Mouse (Mus musculus): ENCODE results near the gene Ston1.

Gene Ston1

DNA sequence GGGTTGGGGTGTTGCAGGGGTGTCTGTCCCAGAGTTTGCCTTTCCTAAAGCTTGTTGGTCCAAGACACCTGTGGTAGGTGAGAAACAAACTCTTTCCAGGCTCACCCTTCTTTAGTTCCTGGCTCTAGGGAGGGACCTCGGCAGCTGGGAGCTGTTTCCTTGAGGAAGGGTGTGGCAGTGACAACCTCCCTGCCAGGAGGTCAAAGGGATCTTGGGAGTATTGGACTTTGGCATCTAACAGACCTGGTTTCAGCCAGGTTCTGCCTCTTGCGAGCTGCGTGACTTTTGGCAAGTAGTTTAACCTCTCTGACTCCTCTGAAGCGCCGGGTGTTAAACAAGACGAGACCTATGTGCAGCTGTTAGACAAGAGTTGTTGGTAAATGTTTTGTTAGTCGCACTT lies 29.7 kb downstream of the Ston1 start:
- no peak for DNase-seq

DNA sequence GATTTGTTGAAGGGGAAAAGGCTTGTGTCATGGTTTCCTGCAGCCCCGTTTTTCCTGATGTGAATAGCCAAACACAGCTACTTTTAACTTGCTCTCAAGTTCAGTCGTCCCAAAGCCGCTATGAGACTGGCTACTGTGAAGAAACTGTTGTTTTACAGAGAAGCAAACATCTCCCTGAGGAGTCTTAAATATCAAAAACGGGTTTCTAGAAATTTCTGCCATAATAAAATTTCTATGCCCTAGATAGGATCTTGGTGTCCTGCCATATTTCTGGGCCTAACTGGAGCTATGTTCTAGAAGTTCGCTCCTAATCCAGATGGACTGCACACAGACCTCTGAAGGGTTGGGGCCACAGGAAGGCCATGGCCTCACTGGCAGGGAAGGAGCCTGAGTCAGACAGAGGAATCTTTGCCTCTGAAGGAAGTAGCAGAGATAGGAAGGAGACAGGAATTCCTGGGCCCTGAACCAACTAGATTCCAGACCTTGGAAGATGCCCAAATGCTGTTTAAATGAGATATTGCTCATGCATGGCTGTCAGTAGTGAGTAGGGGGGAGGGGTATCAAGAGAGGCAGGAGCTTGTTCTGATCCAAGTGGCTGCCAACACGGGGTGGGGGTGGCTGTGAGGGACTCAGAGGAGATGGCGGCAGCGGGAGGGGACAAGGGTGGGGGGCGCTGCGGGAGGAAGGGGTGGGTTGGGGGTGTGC lies 31.3 kb downstream of the Ston1 start:
- peak; percentile 13 for DNase-seq

DNA sequence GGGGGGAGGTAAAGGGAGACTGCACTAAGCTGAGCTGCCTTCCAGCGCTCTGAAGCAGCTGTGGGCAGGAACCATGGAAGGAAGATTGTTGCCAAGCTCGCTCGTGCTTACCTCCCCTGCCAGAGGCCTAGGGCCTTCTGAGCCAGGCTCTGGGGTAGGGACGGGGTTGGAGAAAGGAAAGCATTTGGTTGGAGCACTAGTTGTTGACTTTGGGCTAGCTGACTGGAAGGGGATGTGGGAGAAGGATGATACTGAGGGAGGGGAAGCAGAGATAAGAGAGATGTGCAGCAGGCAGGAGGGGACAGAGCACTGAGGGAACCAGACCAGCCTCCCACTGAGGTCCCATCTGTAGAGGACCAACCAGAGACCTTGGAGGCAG lies 31.9 kb downstream of the Ston1 start:
- DNase-seq, result no peak

DNA sequence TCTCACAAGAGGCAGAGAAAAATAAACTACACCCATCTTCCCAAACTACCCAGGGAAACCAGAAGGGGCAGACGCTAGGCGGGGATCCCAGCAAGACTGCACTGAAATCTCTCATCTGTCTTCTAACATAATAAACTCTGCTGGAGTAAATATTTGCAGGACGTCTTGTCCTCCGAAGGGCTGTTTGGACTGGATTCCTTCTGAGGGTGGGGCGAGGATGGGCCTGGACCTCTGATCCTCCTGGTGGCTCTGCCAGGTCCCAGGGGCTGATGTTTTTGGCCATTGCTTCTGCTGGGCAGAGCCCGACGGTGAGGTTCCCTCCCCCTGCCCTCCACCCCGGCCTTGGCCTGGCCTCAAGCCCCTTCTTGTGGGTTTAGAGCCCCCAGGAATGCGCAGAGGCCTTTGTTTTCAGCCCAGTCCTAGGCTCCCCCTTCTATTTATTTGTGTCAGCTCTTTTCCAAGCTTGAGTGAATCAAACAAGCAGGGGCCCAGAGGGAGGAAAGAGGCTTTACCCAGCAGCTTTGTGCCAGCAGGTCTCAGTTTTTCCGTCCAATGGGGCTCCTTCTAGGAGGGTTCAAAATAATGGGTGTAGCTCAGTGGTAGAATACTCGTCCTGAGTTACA lies 32.6 kb downstream of the Ston1 start:
- DNase-seq, result no peak

DNA sequence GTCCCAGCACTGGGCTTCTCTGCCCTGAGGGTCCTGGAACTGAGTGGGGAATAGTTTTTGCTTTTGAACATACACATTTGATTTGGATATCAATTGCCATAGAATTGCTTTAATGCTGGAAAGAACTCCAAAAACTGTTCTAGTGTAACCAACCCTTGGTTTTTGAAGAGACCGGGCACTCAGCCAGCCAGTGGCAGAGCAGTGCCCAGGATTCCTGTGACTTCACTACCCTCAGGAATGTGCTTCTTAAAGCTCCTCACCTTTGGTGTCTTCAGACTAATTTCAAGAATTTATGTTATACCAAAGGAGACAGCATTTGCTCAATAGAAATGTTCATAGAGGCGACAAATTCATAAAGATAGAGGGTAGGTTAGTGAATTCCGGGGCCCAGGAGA lies 33.1 kb downstream of the Ston1 start:
- DNase-seq, result no peak

DNA sequence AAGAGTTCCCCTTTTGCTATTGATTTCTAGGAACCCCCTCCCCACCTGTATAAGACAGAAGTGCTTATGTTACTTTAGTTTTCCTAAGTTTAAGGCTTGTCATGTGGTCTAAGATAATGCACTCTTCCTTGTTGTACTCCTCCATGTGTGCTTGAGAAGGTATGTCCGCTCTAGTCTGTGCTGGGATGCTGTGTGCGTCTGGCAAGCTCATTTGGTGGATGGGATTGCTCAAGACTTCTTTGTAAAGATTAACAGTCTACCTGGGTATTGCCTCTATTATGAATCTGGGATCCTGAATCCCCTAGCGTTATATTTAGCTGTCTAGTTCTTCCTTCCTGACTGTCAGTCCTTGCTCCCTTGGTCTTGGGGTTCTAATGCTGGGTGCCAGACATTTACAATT lies 35.1 kb downstream of the Ston1 start:
- DNase-seq, result no peak

DNA sequence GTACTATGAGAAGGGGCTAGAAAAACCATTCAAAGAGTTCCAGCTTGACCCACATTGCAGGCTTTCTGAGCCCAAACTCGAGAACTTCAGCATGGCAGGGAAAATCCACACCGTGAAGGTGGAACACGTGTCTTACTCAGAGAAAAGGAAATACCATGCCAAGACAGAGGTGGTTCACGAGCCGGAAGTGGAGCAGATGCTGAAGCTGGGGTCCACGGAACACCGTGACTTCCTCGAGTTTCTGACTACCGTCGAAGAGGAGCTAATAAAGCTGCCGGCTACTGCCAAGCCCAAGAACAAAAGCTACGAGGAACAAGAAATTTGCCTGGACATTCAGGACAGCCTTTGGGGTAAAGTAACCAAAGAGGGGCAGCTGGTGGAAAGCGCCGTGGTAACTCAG lies 38.6 kb downstream of the Ston1 start:
- no peak for DNase-seq

DNA sequence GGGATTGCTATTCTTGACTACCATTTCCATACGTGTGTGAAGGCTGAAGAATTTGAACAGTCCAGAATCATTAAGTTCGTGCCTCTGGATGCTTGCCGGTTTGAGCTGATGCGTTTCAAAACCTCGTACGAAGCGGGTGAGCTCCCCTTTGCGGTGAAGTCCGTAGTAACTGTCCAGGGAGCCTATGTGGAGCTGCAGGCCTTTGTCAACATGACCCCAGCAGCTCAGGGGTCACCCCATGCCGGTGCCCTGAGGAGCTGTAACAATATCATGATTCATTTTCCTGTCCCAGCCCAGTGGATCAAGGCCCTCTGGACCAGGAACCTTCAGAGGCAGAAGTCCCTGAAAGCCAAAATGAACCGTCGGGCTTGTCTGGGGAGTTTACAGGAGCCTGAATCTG lies 39.1 kb downstream of the Ston1 start:
- no peak for DNase-seq

DNA sequence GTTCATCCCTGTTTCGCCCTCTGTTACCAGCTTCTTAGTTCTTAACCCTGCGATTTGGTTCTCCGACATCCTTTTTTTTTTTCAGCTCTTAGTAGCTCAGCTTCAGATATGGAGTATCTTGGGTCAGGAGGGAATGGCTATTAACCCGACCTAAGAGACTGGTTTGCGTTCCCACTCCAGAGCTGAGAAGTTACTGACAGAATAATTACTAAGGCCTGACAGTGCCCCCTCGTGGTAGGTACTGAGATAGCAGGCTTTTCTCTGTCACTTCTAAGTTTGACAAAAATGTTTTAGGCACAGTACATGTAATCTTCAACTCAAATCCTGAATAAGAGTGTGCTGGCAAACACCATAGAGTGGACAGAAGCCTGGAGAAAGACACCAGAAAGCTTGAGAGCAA lies 43.5 kb downstream of the Ston1 start:
- DNase-seq, result peak; percentile 44

DNA sequence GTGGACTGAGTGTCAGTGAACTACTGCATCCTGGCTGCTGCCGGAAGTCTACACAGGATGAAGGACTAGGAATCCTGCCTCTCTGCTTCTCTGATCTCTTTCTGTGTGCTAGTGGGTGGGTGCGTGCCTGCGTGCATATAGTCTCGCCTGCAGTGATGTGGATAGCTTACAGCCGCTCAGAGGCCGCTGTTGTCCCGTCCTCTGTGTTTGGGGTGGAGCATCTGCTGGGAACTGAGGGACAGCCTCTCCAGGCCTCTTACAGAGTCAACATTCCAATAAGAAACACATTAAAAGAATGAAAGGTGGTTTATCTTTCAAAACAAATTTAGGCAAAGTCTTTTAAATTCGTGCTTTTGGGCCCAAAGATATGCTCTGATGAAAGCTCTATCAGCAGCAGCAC lies 44.4 kb downstream of the Ston1 start:
- DNase-seq, result no peak

DNA sequence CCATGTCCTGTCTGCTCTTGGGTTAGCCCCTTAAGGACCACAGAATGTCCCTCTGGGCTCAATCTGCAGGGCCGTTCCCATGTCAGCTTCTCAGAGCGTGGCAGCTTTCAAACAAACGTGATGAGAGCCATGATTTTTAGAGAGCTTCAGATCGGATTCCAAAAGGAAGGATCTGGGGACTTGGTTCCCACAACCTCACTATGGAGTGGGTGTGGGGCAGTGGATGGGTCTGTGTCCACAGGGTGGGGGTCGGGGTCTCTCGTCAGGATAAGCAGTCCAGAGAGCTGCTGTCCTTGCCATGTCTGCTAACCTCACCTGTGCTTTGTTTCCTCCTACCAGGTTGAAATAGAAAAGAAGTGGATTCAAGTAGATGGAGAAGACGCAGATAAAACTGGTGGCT lies 47.4 kb downstream of the Ston1 start:
- DNase-seq, result no peak

DNA sequence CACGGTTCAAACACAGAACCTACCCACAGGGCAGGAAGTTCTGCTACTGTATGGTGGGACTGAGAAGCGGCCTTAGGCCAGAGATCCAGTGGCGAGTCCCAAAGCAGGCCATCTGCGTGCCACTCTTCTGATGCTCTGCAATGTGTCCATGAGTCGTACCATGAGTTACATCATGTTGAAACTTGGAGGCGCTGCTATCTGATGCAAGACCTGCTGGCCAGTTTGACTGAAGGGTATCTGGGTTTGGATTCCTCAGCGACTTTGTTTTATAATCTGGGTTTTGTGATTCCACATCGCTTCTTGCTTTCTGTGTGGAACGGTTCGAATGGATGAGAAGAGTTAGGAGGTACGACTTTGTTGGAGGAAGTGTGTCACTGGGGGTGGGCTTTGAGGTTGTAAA lies 47.8 kb downstream of the Ston1 start:
- no peak for DNase-seq

DNA sequence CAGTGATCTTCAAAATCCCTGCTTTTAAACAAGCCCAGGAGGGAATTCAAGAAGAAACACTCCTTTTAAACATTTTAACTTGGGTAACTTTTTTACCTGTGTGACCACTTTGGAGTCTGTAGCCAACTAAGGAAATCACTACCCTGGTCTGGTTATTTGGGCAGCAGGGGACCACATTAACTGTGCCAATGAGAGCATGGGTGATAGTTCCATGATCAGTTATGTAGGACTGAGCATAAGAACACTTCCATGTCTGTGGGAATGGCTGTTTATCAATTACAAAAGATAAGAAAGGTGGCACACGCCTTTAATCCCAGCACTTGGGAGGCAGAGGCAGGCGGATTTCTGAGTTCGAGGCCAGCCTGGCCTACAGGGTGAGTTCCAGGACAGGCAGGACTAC lies 49.7 kb downstream of the Ston1 start:
- DNase-seq, result no peak

DNA sequence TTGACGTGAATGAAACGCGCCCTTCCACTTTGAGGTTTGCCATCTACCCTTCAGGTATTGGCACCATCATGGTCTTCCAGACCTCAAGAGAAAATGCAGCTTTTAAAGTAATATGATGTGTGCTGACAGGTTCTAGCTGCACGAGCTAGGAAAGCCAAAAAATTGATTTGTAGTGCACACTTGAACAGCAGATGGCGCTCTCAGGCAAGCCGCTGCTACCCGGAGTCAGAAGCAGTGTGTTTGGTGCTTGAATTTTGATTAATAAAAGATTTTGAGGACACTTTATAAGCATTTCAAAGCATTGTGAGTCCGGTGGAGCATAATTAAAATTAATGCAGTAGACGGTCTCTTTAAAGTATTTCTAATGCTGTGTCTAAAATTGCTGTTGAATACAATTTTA lies 54.5 kb downstream of the Ston1 start:
- DNase-seq, result peak; percentile 73

DNA sequence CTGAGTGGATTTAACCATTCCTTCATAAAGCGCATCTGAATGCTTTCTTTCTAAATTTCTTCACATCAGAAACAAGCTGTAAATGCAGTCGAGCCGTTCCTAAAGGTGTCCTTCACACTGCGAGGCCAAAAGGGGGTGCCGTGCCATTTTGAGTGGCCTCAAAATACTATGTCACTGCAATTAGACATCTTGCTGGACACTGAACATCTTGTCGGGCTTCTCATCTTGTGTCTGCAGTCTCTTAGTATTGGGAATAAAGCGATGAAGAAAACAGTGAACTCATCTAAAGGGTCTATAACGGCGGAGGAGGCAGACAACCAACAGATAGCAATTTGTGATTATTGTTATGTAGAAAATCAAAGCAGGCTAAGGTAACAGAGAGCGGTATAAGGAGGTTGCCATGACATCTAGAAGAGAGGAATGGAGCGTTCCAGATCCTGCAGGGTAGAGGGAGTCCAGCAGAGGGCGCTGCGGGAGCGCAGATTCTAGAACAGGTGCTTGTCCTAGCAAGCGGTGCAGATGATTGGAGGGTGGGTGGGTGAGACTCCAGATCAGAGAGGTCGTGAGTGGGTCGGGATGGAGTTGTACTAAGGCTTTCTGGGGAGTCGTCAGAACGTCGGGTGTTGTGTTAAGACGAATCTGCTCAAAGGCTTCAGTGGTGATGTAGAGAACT lies 55.4 kb downstream of the Ston1 start:
- peak; percentile 89 for DNase-seq

DNA sequence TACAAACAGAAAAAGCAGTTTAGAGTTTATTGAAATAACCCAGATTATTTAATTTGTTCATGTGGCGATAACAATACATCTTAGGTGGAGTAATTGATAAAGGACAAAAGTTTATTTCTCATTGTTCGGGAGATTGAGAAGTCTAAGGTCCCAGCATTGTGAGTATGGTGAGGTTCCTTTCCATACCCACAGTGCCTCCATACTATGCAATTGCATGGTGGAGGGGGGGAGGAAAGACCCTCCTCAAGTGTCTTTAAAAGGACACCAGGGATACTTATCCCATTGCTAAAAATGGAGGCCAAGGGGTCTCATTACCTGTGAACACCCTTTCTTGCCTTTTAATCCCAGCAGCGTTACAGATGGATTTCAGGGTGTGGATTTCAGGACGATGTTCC lies 55.9 kb downstream of the Ston1 start:
- DNase-seq, result no peak

DNA sequence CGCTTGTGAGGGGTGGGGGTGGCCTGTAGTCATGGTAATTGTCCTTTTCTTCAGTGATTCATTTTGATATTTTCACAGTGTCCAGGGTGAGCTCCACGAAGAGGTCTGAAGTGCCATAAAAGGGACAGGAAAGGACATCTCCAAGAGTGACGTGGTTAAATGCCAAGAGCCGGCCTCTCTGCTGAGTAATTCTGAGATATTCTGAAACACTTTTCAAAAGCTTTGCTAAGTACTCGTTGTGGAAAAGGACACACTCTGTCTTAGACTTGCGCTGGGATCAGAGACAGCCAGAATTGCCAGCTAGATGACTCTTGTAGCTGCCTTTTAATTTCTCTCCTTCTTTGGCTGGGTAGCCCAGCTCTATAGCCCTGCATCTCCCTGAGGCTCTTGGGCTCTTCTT lies 61.0 kb downstream of the Ston1 start:
- DNase-seq, result no peak

DNA sequence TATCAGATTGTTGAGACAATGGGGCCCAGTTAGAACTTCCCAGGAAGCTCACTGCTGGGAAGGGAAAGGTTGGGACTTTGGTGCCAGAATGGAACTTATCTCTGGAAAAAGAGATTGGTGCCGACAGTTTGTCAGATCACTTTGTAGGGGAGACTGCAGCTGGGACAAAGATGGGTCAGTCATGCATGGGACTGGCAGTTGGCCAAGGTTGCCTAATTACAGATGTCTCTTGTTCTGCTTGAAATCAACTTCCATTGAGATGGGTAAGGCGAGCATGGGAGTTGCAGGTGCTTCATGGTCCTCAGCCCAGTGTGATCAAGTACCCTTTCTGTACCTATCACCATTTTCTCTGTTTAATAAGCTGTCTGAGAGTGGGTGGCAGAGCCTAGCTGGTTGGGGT lies 68.6 kb downstream of the Ston1 start:
- DNase-seq, result no peak

DNA sequence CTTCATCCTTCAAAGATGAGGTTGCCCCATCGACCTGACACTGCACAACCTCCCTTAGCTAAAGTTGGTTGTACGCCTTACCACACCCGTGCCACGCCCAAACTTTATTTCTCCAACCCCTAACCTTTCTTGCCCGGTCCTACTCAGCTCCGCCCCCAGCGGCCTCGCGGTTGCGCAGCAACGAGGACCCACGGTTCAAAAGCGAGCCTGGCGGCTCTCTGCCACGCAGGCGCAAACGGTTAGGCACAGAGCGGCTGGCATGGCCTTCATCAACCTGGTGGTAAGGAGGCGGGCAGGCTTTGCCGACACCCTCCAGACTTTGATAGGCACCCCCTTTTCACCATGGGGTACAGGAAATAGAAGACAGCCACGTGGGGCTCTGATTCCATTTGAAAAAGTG lies 71.0 kb downstream of the Ston1 start, which contains the start of gene Gtf2a1l:
TSS of gene Gtf2a1l (plus strand) at position 209 of the 400 bp plus-strand sequence.
- peak; percentile 65 for DNase-seq

DNA sequence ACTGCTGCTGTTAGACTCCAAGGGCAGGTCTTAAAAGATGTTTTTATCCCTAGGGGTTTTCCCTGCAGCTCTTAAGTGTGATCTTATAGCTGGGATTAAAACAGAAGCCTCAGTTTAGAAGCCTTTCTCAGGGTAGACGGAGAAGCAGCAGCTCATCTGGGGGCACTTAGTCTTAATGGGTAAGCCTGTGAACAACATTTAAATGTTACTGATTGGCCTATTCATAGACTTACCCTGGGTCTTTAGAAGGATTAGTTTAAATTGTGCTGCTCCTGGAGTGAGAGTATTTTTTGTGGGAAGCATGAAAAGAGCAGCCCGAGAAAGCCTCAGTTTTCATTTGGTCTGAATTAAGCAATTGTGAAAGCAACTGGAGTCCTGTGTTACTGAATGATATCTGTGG lies 72.4 kb downstream of the Ston1 start:
- DNase-seq, result no peak

DNA sequence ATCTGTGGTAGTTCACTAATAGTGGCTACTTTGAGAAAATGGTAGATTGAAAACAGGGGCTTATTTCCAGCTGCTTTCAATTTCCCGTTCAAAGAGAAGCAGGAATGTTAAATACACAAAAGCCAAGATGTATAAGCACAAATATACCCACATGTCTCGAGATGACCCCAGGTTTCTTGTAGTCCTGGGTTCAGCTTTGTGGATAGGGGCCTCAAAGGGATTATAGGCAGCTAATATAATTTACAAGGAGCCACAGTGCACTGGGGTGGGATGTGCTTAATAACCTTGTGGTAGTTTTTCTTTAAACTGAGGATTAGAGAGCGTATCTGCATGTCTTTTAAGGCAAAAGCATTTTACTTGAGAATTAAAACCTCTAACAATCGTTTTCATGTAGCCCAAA lies 73.3 kb downstream of the Ston1 start:
- no peak for DNase-seq

DNA sequence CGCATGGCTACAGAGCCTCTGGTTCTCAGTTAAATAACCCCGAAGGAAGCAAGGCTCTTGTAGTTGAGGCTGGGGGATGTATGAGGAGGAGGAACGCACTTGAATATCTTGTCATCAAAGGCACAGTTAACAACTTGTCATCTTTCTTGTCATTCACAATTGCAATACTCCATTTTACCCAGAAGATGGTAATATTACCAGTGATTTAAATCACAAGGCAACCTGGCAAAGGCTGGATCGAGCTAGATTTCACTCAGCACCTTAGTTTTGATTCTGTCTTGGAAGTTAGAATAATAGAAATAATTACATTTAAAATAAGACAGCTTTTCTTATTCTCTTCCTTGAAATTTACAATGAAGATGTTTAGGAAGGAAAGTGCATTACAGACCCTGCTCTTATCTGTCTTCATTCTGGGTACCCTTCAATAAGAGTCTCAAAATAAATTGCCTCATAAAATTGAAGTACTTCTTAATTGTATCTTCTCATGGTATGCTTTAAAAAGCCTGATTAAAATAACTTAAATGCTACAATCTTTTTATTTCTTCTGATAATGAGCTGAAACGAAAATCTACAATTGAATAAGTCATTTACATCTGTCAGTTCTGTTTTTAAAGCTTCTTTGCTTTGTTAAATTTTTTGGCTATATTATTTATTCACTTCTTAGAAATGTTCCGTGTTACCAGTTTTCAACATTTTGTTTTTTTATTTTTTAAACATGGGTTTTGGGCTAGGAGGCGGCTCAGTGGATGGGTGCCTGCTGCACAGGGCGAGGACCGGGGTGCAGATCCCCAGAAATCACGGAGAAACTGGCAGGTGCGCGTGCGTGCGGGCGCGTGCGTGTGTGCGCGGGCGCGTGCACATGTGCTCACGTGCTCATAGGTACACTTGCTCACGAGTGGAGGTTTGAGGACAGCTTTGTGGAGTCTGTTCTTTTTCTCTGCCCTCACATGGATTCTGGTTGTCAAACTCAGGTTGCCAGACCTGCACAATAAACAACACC lies 78.1 kb downstream of the Ston1 start:
- no peak for DNase-seq

DNA sequence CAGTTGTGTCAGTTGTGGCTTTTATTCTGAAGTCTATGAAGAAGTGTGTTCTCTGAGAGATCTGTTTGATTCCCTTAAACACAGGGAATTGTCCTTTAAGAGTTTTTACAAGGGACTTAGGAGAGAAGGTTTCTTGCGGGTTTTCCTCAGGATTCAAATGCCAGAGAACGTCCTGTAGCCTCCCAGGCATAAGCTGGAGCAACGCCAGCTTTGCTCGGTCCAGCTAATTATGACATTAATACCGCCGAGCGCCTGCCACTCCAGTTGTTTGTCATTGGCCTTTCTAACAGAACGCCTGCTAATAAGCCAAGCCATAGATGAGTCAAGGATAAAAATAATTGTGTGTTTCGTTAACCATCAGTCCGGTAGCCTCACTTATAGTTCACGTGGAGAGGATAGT lies 90.7 kb downstream of the Ston1 start:
- no peak for DNase-seq
